Mouse (Mus musculus): ENCODE measurements at regions not wholly inside any gene's neighbourhood (a gene's known extent, or its start where the extent isn't known, plus 50 kb on each side); places are given as distances from the start of the nearest gene placed in this dataset.

DNA sequence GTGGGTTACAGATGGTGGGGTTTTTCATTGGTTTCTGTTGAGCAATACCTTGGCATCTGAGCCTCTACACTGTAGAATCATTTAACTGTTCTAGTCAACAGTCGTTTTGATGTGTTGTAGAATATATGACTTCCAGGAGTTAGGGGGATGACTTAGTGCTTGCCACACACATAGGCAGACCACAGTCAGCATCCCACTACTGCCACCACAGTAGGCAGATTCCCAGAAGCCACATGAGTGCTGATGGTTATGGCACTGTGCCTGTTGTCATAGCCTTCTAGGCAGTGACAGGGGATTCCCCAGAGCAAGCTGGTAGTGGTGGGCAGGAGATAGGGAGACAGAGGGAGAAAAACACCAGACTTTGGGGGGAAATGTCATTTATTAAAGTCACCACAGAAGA is 86.8 kb upstream of the Mgat5 start:
- TF ChIP-seq CTCF (IDR thresholded peaks at IDR 0.05): no peak
- no peak for TF ChIP-seq EP300 (IDR thresholded peaks at IDR 0.05; ENCODE audit: insufficient read depth, low read depth, low read length)
- no peak for TF ChIP-seq POLR2A (IDR thresholded peaks at IDR 0.05; ENCODE audit: insufficient read depth, low read depth, low read length)
